Comparison of ENCODE assay signal across 8 mouse cellular contexts in genomic region chr11:52223968-52224682, GRCm38 (mm10). TPM values are rescaled to one million over a fixed set of nuclear protein-coding genes. Genes with fewer than 3 reads are reported as not detected.
DNase-seq lines count a peak whose midpoint lies in the region; ATAC-seq lines count a peak whose summit lies in the region.

No protein-coding gene starts in this region.

- peaks cover 2% of the 10 kb centered on the region; the same call in 1 of the 2 replicates for H3K4me1 ChIP-seq in midbrain, embryonic 13.5 days (replicated peaks)
- no peaks in the 10 kb centered on the region for H3K4me1 ChIP-seq in midbrain, embryonic 14.5 days (ENCODE audit: control insufficient read depth, insufficient read depth, low read length)

- WGBS in midbrain, embryonic 13.5 days, result 23% methylated on average over 19 of the region's 19 CpGs
- WGBS in midbrain, embryonic 14.5 days, result 21% methylated on average over 19 of the region's 19 CpGs

- no peaks in the 10 kb centered on the region for H3K9me3 ChIP-seq in midbrain, embryonic 13.5 days
- no peaks in the 10 kb centered on the region for H3K9me3 ChIP-seq in midbrain, embryonic 14.5 days (ENCODE audit: control insufficient read depth, low read length)

- peaks cover 11% of the 10 kb centered on the region for H3K27me3 ChIP-seq in midbrain, embryonic 13.5 days
- no peaks in the 10 kb centered on the region for H3K27me3 ChIP-seq in midbrain, embryonic 14.5 days (ENCODE audit: control insufficient read depth, insufficient read depth, low read length)

- ATAC-seq in midbrain, embryonic 13.5 days, result no peak
- ATAC-seq in midbrain, embryonic 14.5 days (ENCODE audit: low FRiP score, low TSS enrichment), result no peak
- 0 out of 2 replicates have a peak, but pooled peaks have one; percentile 13 for ATAC-seq in erythroid progenitor cell, adult 5-6 weeks (replicated peaks; ENCODE audit: low FRiP score, poor library complexity, severe bottlenecking)
- ATAC-seq in frontal cortex, adult (ENCODE audit: low TSS enrichment), result no peak

- H3K4me3 ChIP-seq in midbrain, embryonic 13.5 days (replicated peaks), result no peak overlapping the region
- no peak overlapping the region for H3K4me3 ChIP-seq in midbrain, embryonic 14.5 days (replicated peaks; ENCODE audit: low read depth, low read length)

- intact Hi-C loops in left cerebral cortex, postnatal 14 days (cut with DNase I), result loop anchor here (5.0 to 10.0 kb wide), 3 partner anchors 87 to 189 kb away; no protein-coding TSS in a partner anchor

- no peak overlapping the region for H3K27ac ChIP-seq in midbrain, embryonic 13.5 days
- H3K27ac ChIP-seq in midbrain, embryonic 14.5 days (replicated peaks; ENCODE audit: low read depth, low read length), result no peak overlapping the region

- no peaks in the 10 kb centered on the region for H3K36me3 ChIP-seq in midbrain, embryonic 13.5 days
- no peaks in the 10 kb centered on the region for H3K36me3 ChIP-seq in midbrain, embryonic 14.5 days (ENCODE audit: control insufficient read depth, insufficient read depth, low read length)

- H3K9ac ChIP-seq in midbrain, embryonic 13.5 days (replicated peaks), result no peak overlapping the region
- H3K9ac ChIP-seq in midbrain, embryonic 14.5 days (replicated peaks; ENCODE audit: low read length), result no peak overlapping the region

- H3K4me2 ChIP-seq in midbrain, embryonic 13.5 days (replicated peaks), result 0 out of 2 replicates have a peak overlapping the region, but pooled peaks have one; percentile 11
- no peak overlapping the region for H3K4me2 ChIP-seq in midbrain, embryonic 14.5 days (ENCODE audit: low read length)

- no peak for DNase-seq in midbrain, embryonic 14.5 days
- DNase-seq in kidney, postnatal 25 days, result peak; percentile 97 to 98
- peak; percentile 84 for DNase-seq in lung, postnatal 4 days
- DNase-seq in thymus, postnatal 4 days, result peak; percentile 60
- no peak for DNase-seq in left cerebral cortex, postnatal 14 days (ENCODE audit: low spot score in 2 of 2)

RNA-seq across cellular contexts. Expression of gene Skp1a, which starts 7.7 kb away (rescaled TPM):
- 1,061 and 1,143 TPM in 2 replicates for polyA plus RNA-seq in midbrain, embryonic 13.5 days (2015; fragmentation: Nextera tagmentation; extraction: Ambion mirVana)
- 1,139 and 1,189 TPM in 2 replicates for polyA plus RNA-seq in midbrain, embryonic 14.5 days (2014; fragmentation: Nextera tagmentation; extraction: Ambion mirVana)
- 103 and 116 TPM in 2 replicates for total RNA-seq in erythroid progenitor cell, adult 5-6 weeks (2015; ENCODE audit: low replicate concordance)
- 69.7 and 95.6 TPM in 2 replicates for total RNA-seq in erythroid progenitor cell, adult 5-6 weeks (2017; ENCODE audit: low replicate concordance)
- total RNA-seq in left cerebral cortex, postnatal 14 days (2021), result 100 to 1,000 TPM; 473 to 503 TPM

RNA-seq across cellular contexts. Expression of gene Olfr1371, which starts 10.3 kb away (rescaled TPM):
- polyA plus RNA-seq in midbrain, embryonic 13.5 days (2015; fragmentation: Nextera tagmentation; extraction: Ambion mirVana), result not detected in 2 replicates
- polyA plus RNA-seq in midbrain, embryonic 14.5 days (2014; fragmentation: Nextera tagmentation; extraction: Ambion mirVana), result not detected in 2 replicates
- not detected in 2 replicates for total RNA-seq in erythroid progenitor cell, adult 5-6 weeks (2015; ENCODE audit: low replicate concordance)
- total RNA-seq in erythroid progenitor cell, adult 5-6 weeks (2017; ENCODE audit: low replicate concordance), result not detected in 2 replicates
- total RNA-seq in left cerebral cortex, postnatal 14 days (2021), result not detected

RNA-seq across cellular contexts. Expression of gene Tcf7, which starts 58.7 kb away (rescaled TPM):
- 3.1 and 4.2 TPM in 2 replicates for polyA plus RNA-seq in midbrain, embryonic 13.5 days (2015; fragmentation: Nextera tagmentation; extraction: Ambion mirVana)
- 2.8 and 5.8 TPM in 2 replicates for polyA plus RNA-seq in midbrain, embryonic 14.5 days (2014; fragmentation: Nextera tagmentation; extraction: Ambion mirVana)
- 16.2 and 22.6 TPM in 2 replicates for total RNA-seq in erythroid progenitor cell, adult 5-6 weeks (2015; ENCODE audit: low replicate concordance)
- 1.4 and 3.3 TPM in 2 replicates for total RNA-seq in erythroid progenitor cell, adult 5-6 weeks (2017; ENCODE audit: low replicate concordance)
- 1 to 10 TPM; 5.3 to 7.1 TPM for total RNA-seq in left cerebral cortex, postnatal 14 days (2021)

Comparison
In these comparisons a context has a peak if more than half of its experiments do, and no peak if none do; other contexts are left out.
1. DNase-seq: peak in kidney, postnatal 25 days (2 of 2), lung, postnatal 4 days (2 of 2) and thymus, postnatal 4 days (single experiment); none in midbrain, embryonic 14.5 days (single experiment) and left cerebral cortex, postnatal 14 days (0 of 2).
2. RNA of gene Skp1a, which starts 7.7 kb away (total RNA-seq): 473 to 503 TPM in left cerebral cortex, postnatal 14 days; 69.7 to 116 TPM in erythroid progenitor cell, adult 5-6 weeks; every median in the first group is over 4 times any median in the second.